Mouse (Mus musculus) heart, postnatal 25 days (tissue): ENCODE data around the gene Trex2. TPM values are rescaled to one million over a fixed set of nuclear protein-coding genes. Genes with fewer than 3 reads are reported as not detected.

ENCODE experiments used
- DNase-seq: peaks from one replicate; pipeline ENCODE4 v3.0.0; 2022; ENCODE audit warnings: low spot score
- intact Hi-C: fragments of 180-260 bp; cut with DNase I; formaldehyde crosslinking; loops from one replicate; pipeline ENCODE4 v1.15.1; 2025
- total RNA-seq, 2 experiments: library from RNA; stranded (reverse); gene quantifications; 2 replicates each; pipeline ENCODE4 v1.2.3; 2021

Gene Trex2
- total RNA-seq = not detected

DNA sequence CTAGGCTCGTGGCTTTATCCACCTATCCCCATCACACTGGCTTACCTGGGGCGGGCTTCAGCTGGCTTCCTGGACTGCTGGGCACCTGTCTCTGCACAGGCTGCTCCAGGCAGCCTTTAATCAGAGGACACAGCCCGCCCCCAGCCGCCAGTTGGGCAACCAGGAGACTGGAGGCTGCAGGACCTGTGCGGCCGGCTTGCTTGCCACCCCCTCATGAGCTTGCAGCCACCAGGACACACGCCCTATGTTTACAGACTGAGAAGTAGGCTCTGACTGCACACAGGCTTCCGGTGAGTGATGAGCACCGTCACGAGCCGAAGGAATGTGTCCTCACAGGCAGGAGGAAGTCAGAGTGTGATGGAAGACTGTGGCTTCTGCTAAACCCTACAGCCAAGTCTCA lies at the start of gene Trex2:
Gene Trex2 (minus strand): TSS at position 93 of the 400 bp plus-strand sequence.
- intact Hi-C loops = loop anchor here (10.0 kb wide), 1 partner anchor 380 kb away; no protein-coding TSS in a partner anchor
- DNase-seq = no peak

DNA sequence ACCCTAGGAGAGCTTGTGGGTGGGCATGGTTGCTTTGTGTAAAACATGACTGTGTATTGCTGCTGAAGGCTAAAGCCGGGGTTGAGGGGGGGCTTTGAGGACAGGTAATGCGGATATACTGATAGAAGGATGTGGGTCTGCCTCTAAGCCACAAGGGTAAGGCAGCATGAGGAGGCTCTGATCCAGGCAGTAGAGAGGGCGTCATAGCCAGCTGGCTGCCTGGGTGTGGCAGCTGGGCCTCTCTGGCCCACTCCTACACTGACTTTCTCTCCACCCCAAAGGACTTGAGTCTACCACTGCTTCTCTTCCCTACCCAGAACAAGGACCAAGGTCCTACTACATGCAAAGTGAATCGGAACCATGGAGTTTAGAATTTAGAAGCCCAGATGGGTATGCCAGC lies 49.7 kb upstream of the Trex2 start:
- no peak for DNase-seq

DNA sequence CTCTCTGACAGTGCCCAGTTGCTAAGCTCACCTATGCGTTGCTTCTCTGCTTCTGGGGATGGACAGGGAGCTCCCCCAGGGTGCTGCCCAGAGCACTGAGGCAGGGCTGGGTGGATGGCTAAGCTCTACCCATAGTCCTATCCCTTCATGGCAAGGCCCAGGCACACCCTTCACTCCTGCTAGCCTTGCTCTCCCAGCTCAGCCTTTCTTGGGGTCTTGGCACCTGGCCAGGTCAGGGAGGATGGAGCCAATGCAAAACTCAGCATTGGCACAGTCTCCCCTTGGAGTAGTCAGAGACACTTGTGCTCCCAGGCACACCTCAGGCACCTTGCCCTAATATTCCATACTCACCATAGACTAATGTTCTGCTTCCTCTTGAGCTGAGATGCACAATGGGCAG lies 48.9 kb upstream of the Trex2 start:
- no peak for DNase-seq
- intact Hi-C loops = no loop called here

More for the DNA sequence above, 49.7 kb upstream of the Trex2 start:
- intact Hi-C loops = no loop called here

DNA sequence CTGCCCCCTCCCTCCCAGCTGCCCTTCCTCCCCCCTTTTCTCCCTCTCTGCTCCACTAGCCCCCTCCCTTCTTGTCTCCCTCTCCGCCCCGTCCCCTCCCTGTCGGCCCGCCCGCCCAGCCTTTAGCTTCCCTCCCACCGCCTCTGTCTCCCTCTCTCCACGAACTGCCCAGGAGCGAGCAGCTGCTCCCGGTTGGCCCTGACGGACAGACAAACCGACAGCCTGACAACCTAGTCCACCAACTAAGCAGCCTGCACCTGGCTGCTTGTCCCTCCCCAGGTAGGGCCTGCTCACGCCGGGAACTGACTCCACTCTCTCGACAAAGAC lies 48.3 kb upstream of the Trex2 start, which contains the start of gene Bgn:
Gene Bgn (plus strand): TSS at position 119 of the 327 bp plus-strand sequence.
- intact Hi-C loops = no loop called here
- no peak for DNase-seq

DNA sequence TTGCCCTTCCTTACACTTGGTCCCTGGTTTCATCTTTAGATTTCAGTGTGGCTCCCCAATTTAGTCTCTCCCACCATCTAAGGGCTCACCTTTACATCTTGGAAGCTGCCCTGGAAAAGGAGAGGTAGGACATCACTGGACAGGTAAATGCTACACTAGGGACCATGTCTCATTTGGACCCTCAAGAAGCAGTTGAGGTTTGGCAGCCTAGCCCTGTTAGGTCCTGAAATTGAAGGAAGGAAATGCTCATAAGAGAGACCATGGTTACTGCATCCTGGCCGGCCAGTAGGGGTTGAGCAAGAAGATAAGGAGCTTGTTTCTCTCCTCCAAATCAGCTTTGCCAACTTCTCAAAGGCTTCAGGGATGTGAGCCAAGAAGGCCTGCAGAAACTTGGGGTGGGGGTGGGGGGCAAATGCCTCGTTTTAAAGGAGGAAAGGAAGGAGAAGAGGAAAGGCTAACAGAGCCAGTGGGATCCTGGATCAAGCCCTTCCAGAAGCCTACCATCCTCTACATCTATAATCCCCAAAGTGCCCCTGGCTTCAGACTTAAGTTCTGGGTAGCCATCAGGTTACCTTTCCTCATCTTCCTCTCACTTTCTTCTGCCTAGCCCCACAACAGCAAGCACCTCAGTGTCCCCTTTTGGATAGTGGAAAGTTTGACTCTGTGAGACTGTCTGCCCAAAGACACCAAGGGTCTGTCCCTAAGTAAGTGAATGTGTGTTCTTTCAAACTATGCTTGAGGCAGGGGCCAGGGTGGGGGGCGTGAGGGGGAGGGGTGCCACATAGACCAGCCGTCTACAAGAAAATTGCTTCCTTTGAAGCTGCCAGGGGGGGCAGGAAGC lies 47.7 kb upstream of the Trex2 start:
- intact Hi-C loops = no loop called here
- no peak for DNase-seq

DNA sequence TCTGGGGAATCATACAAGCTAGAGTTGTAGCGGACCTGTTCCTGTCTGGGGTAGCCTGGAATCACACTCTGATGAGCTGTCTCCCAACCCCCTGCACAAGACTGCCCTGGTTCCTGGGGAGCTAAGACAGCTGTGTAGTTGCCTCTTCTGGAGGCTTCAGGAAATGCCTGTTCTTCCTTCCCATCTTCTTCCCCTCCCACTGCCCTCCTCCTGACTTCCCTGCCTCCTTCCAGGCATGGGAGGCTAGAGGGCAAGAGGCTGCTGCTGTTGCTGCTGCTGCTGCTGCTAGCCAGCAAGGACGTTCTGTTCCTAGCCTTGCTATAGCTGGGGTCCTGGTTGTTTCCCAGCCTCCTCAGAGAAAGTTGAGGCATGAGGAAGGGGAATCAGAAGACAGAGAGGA lies 45.2 kb upstream of the Trex2 start:
- intact Hi-C loops = no loop called here
- DNase-seq = no peak

DNA sequence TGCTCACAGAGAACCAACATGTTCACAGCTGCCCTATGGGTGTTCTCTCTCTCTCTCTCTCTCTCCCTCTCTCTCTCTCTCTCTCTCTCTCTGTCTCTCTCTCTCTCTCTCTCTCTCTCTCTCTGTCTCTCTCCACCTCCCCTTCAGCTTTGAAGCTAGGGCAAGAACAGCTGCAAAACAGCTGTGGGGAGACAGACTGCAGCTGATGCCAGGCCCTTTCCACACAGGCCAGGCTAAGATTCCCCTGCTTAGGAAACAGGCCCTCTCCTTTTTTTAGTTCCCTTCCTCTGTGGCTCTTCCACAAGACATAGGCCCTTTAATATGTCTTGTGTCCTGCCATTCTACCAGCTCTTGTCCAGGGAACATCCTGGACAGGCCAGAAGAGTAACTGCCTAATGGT lies 44.5 kb upstream of the Trex2 start:
- intact Hi-C loops = no loop called here
- no peak for DNase-seq

DNA sequence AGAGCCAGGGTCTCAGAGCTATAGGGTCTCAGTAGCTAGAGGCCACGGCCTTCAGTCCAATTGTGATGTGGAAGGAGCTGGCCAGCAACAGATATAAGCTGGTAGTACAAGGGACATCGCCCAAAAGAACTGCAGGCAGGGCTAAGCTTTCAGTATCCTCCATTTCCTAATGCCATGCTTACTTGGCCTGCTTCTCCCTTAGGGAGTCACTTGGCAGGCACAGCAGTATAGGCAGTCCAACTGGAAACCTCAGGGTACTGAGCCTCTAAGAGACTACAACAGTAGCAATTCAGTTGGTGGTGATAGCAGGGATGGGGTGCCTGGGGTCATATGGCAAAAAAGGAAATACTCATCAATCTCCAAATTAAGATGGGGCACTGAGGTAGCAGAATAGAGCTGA lies 42.4 kb upstream of the Trex2 start:
- intact Hi-C loops = no loop called here
- no peak for DNase-seq

DNA sequence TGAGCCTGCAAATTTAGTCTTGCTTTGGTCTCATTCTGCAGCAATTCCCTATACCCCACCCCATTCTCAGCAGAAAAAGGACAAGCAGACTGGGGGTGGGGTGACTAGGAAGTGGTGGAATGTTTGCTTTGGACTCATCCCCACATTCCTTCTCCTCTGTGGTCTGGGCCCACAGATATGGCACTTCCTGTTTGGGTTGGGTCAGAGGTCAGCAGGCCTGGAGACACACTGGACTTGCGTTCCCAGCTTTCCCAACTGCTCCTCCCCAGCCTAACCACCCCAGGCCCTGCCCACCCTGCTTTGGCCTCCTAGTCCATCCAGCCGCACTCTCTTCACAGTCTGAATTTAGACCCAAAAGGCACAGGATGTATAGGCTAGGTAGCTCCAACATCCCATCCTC lies 41.5 kb upstream of the Trex2 start:
- peak; percentile 63 for DNase-seq
- intact Hi-C loops = no loop called here

DNA sequence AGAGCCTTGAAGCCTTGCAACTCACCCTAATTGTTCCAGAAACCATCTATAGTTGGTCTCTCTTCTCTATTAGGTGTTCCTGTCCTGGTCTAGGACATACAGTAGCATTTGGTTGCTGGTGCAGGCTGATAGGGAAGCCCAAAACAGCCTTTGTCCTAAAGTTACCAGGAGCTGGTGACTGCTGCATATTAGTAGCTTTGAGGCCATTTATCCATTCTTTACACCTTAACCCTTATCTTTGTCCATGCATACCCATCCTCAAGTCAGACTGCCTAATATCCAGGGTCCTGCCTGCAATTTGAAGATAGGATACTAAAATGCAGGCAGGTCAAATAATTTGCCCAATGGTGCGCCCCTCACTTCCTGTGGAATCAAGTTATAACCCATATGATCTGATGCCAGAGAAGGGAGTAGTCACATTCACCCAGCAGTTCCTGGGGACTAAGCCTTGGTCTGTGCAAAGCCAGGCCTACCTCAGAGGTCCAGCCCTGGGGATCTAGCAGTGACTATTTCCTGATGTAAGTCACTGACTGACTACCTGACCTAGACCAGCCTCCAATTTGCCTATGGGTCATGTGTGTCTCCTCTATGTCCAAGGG lies 40.6 kb upstream of the Trex2 start:
- intact Hi-C loops = no loop called here

DNA sequence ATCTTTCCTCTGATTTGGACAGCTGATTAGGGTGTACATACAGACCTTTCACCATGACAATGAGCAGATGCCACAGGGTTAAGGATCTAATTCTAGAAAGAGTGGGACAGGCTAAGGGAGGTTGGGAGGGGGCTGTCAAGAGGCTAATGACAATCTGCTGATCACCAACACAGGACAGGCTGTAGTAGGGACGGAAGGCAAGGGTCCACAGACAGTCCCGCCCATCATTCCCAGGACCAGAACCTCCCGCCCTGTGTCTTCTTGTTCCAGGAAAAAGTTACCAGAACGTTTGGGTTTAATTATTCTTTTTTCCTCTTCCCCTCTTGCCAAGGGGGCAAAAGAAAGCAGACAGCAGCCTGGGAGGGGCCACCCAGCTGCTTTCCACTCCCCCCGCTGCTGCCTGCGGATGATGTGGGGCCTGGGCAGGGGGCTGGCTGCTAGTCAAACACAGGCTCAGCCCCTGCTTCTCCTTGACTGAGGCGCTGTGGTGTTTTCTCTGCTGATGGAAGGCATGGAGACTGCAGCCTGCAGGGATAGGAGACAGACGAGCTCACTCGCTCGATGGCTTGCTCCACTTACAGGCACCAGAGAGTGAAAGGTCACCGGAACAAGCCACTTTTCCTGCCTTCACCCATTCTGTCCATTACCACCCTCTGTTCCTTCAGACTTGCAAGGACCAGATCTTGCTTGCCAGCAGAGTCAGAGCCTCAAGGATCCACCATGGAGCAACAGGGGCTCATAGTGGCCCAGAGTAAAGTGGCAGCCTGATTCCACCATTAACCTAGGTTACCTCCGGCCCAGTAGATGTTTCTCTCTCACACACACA lies 39.4 kb upstream of the Trex2 start:
- intact Hi-C loops = no loop called here

More for the DNA sequence above, 40.6 kb upstream of the Trex2 start:
- no peak for DNase-seq

DNA sequence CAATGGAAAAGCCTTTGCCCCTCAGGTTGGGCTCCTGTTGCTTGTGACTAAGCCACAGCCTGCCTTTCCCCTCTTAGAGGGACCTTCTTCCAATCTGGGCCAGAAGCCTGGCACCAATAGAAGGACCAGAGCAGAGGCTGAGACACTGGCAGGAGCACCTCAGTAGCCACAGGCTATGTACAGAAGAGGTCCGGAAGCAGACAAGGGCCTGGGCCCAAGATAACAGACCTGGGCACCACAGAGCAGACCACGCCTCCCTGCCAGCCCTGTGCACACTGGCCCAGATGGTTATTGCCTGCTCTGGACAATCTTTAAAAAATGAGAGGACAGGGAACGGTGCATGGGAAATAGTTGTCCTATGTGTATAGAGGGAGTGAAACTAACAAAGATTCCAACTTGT lies 36.6 kb upstream of the Trex2 start:
- no peak for DNase-seq
- intact Hi-C loops = no loop called here

More for the DNA sequence above, 39.4 kb upstream of the Trex2 start:
- no peak for DNase-seq

DNA sequence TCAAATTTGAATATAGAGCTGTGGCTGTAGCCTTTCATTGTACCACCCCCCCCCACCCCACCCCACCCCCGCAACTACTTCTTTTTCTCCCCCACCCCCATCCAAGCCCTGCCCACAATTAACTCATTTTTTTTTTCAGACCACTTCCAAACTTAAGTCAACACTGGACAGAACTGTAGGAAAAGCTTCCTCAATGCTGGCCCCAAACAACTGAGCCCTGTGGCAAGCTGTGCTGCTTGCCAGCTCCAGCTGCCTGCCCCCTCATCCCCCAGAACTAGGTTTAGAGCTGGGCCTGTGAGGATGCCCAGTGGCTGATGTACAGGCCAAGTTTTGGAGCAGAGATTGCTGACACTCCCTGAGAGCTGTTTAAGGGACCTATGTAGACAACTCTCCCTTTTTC lies 33.6 kb upstream of the Trex2 start:
- DNase-seq = no peak
- intact Hi-C loops = no loop called here

DNA sequence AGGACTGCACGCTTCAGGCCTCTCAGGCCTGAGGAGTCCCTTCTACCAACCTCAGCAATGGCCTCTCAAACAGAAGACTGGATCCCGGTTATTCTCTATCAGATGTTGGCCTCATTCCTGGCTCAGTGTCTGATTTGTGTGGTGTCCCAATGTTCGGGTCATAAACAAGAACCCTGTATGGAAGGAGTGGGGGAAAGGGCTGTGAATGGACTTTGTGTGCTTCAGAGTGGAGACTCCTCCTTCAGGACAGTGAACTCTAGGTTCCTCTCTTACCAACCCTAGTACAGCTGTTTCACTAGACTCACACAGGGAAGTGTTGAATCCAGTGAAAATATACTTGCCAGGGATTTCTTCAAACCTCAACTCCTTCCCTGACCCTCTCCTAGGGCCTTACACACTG lies 33.2 kb upstream of the Trex2 start:
- DNase-seq = no peak
- intact Hi-C loops = no loop called here

DNA sequence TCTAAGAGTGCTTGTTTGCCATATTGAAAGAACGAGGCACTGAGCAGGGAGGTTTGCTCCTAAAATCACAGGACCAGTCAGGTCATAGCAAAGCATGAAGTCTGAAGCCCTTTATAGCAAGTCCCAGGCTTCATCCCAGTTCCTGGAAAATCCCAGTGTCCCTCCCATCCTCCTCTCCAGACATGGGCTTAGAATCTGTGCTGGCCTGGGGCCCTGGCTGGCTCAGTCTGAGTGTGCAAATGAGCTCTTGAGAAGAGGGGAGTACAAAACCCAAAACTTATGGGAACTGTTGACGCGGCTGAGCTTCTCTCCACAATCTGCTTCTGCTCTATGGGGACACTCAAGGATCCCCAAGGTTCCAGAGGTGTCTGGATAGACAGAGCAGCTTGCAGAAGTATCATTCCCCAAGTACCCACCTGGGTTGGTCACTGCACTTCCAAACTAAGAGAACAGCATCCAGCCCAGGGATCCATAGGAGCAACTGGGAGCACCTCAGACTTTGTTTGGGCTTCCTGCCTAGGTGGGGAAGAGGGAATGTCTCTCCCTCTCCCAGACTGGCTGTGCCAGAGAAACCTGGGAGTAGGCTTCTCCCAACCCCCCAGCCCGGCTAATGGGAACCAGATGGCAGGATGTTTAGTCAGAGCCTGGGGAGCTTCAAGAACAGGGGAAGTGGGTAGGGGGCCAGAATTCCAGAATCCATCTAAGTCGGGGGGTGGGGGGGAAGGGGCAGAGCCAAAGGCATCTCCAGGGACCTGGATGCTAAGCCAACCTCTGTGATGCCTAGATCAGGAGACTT lies 32.5 kb upstream of the Trex2 start:
- intact Hi-C loops = no loop called here
- peak; percentile 60 for DNase-seq

DNA sequence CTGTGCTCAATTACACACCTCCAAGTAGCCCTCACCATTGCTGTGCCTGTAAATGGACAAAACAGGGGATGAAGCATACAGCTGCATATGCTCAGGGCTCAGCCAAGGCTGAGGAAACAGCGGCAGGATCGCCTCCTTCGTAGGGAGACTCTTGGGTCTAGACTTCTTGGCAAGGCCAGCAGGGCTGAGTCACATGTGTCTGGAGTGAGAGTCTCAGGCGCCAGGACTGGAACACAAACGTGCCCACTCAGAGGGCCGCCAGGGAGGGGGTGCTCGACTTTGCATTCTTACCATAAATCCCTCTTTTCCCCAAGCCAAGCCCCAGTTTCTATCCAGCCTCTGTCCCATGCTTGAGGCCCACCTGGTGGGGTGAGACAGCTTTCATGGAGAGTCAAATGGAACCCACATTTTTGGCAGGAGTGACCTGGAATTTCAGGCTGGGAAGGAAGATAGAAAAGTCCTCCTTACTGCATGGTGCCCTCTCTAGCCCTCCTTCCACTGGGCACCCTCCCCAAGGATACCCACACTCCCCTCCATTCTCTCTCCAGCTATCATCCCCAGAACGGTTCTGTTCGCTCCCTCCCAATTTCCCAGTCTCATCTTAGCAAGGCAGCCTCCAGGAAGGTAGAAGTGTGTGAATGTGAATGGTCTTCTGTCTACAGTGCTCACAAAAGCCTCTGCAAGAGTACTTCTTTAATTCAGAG lies 30.5 kb upstream of the Trex2 start:
- intact Hi-C loops = no loop called here
- DNase-seq = peak; percentile 54

DNA sequence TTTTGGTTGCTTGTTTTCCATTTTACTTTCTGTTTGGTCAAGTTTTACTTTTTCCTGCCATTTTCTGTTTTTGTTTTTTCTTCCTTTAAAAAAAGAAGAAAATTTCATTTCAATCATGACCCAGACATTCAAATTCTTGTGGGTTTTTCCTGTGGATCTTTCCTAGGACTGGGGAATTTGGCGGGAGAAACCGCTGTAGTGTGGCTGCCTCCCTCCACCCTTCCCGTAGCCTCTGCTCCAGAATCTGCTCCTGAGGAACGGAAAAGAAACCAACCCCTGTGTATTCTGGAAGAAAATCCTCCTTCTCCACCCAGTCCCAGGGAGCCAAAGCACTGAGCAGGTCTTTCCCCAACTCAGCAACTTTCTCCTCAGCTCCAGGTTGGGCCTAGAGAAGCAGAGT lies 25.6 kb upstream of the Trex2 start:
- DNase-seq = no peak
- intact Hi-C loops = no loop called here

DNA sequence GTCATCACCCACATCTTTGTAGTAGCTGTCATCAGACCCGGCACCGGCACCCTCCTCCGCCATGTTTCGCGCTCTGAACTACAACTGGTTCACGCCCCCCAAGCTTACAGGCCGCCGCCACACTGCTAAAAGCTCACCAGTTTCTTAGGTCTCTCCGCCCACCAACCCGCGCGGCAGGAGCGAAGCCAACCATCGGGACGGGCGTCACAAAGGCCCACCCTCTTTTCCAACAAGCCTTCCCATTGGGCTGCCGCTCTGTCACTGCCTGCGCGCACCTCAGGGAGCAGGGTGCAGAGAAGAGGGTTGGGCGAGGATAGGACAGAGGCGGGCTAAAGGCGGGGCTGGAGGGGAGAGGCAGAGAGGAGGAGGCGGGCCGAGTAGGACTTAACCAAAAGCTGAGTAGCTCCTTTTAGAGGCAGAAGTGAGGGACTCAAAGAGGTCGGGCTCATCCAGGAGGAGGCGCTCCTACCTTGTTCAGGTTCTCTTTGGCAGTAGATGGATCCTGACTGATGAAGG lies 23.8 kb upstream of the Trex2 start, which contains the start of gene Haus7:
Gene Haus7 (minus strand): TSS at position 168 of the 516 bp plus-strand sequence.
- intact Hi-C loops = loop anchor here (10.0 kb wide), 1 partner anchor 196 kb away; no protein-coding TSS in a partner anchor
- peak; percentile 92 for DNase-seq

DNA sequence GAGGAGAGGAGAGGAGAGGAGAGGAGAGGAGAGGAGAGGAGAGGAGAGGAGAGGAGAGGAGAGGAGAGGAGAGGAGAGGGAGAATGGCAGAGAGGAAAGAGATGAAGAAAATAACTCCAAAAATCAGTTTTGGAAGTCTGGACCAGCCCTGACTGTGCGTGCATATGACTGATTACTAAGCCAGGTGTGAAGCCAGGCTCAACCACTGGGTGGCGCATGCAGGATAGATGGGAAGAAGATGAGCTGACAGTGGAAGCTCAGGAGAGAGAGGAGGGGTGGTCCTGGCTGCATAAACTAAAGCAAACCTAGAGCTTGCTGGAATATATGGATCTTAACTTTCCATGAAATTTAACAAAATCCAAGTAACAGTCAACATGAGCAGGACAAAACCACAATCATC lies 16.8 kb upstream of the Trex2 start:
- DNase-seq = no peak
- intact Hi-C loops = loop anchor here (1.0 to 10.0 kb wide), 2 partner anchors 41 to 203 kb away; no protein-coding TSS in a partner anchor
